ENCODE assay signal across 12 mouse cellular contexts in the genomic region with DNA sequence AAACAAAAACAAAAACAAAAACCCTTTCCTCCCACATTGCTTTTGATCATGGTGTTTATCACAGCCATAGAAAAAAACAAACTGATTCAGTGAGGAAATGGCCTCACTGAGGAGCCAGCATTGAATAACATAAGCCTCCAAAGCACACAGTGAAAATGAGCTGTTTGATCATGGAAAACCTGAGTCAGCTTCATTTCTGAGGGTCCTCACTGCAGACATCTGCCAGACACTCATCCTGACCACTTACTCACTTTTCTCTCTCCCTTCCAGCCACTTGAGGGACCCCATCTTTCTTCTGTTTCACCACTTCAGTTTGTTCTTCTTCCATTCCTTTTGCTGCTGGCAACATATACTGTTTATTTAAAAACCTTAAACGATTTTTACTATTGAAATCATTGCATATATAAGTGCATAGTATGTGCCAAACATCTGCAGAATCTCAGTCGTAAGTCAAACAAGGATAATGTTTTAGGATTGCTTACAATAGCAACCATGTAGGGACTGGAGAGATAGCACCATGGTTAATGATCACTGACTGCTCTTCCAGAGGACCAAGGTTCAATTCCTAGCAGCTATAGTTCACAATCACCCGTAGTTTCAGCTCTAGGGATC. TPM values are rescaled to one million over a fixed set of nuclear protein-coding genes. Genes with fewer than 3 reads are reported as not detected.
"Had no signal": no experiment of that assay in that cellular context is flagged by ENCODE, and none has a peak within 500 bp of the region (broad histone marks: within the 10 kb centered on the region; RNA-seq: fewer than 3 reads in every experiment).

No protein-coding gene starts in this region.

- H3K27me3 ChIP-seq: limb, embryonic 15.5 days; liver, embryonic 12.5 days; megakaryocyte, embryonic 14.5 days; midbrain, embryonic 15.5 days; neural tube, embryonic 12.5 days had no signal

- ATAC-seq: inflammation-experienced regulatory T-cells, adult 6 months; liver, embryonic 12.5 days; midbrain, embryonic 15.5 days had no signal

- H3K27ac ChIP-seq: limb, embryonic 15.5 days; liver, embryonic 12.5 days; midbrain, embryonic 15.5 days; neural tube, embryonic 12.5 days had no signal

- H3K9me3 ChIP-seq: limb, embryonic 15.5 days; liver, embryonic 12.5 days; megakaryocyte, embryonic 14.5 days; midbrain, embryonic 15.5 days; neural tube, embryonic 12.5 days had no signal

- H3K4me3 ChIP-seq: limb, embryonic 15.5 days; liver, embryonic 12.5 days; megakaryocyte, embryonic 14.5 days; midbrain, embryonic 15.5 days; neural tube, embryonic 12.5 days had no signal

- H3K4me2 ChIP-seq: limb, embryonic 15.5 days; liver, embryonic 12.5 days; midbrain, embryonic 11.5 days; midbrain, embryonic 15.5 days; neural tube, embryonic 12.5 days had no signal

- H3K36me3 ChIP-seq: limb, embryonic 15.5 days; liver, embryonic 12.5 days; midbrain, embryonic 15.5 days; neural tube, embryonic 12.5 days had no signal

- DNase-seq: kidney, adult 8-10 months; kidney, postnatal 36 days; left cerebral cortex, postnatal 4 days; thymus, postnatal 36 days had no signal

- H3K4me1 ChIP-seq: limb, embryonic 15.5 days; liver, embryonic 12.5 days; megakaryocyte, embryonic 14.5 days; midbrain, embryonic 15.5 days; neural tube, embryonic 12.5 days had no signal

- H3K9ac ChIP-seq: limb, embryonic 15.5 days; liver, embryonic 12.5 days; midbrain, embryonic 15.5 days; neural tube, embryonic 12.5 days had no signal

RNA-seq across cellular contexts. Expression of gene Dab2, which starts 32.3 kb away (rescaled TPM):
- total RNA-seq: neutrophil, adult 5-6 weeks had no signal
